Mouse (Mus musculus) MEL (cell line): Measurements from ENCODE around the gene Wdr90. TPM values are rescaled to one million over a fixed set of nuclear protein-coding genes. Genes with fewer than 3 reads are reported as not detected.

Experiments used
- DNase-seq: peaks from one replicate; pipeline ENCODE4 v3.0.0; 2011; ENCODE audit warnings: low read depth, low spot score
- H3K27ac ChIP-seq: 2 replicates; pipeline ENCODE4 v1.5.1; 2012; ENCODE audit warnings: low read depth, mild to moderate bottlenecking, control low read depth, low read length, moderate library complexity; ENCODE audit not compliant: control insufficient read depth
- H3K27me3 ChIP-seq, 2 experiments: fragments of 150-350 bp in 1 of 2; sonication (generic) in 1 of 2; 2 replicates each; pipeline ENCODE4 v1.6.1; 2012; ENCODE audit warnings: low read length in 2 of 2, mild to moderate bottlenecking in 2 of 2, improper control_type of control experiment in 1 of 2, moderate library complexity in 1 of 2; ENCODE audit not compliant: insufficient read depth in 2 of 2, control insufficient read depth in 1 of 2
- H3K36me3 ChIP-seq, 2 experiments: 2 replicates each; pipeline ENCODE4 v1.6.1; 2012 to 2014; ENCODE audit warnings: low read length in 2 of 2, improper control_type of control experiment in 1 of 2, inconsistent platforms in 1 of 2, mild to moderate bottlenecking in 1 of 2; ENCODE audit not compliant: insufficient read depth in 2 of 2, control insufficient read depth in 1 of 2
- H3K4me1 ChIP-seq, 2 experiments: fragments of 150-350 bp in 1 of 2; sonication (generic) in 1 of 2; 2 replicates each; pipeline ENCODE4 v1.6.1; 2012; ENCODE audit warnings: low read length in 2 of 2, improper control_type of control experiment in 1 of 2, mild to moderate bottlenecking in 1 of 2; ENCODE audit not compliant: insufficient read depth in 2 of 2, control insufficient read depth in 1 of 2
- H3K4me3 ChIP-seq, 2 experiments: fragments of 150-350 bp in 1 of 2; sonication (generic) in 1 of 2; 2 replicates each; pipeline ENCODE4 v1.5.1; 2012; ENCODE audit warnings: low read depth in 2 of 2, low read length in 2 of 2, mild to moderate bottlenecking in 2 of 2, moderate library complexity in 2 of 2, control low read depth in 1 of 2, improper control_type of control experiment in 1 of 2; ENCODE audit not compliant: control insufficient read depth in 1 of 2, insufficient read depth in 1 of 2
- H3K79me2 ChIP-seq: 2 replicates; pipeline ENCODE4 v1.6.1; 2012; ENCODE audit warnings: mild to moderate bottlenecking, low read length, moderate library complexity; ENCODE audit not compliant: control insufficient read depth, poor library complexity, insufficient read depth
- H3K9ac ChIP-seq: 2 replicates; pipeline ENCODE4 v1.6.1; 2012; ENCODE audit warnings: low read depth, mild to moderate bottlenecking, control low read depth, low read length, moderate library complexity; ENCODE audit not compliant: control insufficient read depth, poor library complexity, severe bottlenecking
- H3K9me3 ChIP-seq: fragments of 150-350 bp; sonication (generic); replicated peaks from 2 replicates; pipeline ENCODE4 v1.6.1; 2012; ENCODE audit warnings: mild to moderate bottlenecking, low read length, improper control_type of control experiment, moderate library complexity; ENCODE audit not compliant: insufficient read depth
- CHD1 ChIP-seq: IDR thresholded peaks from 2 replicates; pipeline ENCODE4 v1.6.1; 2012; ENCODE audit warnings: low read depth, mild to moderate bottlenecking, inconsistent platforms, low read length, improper control_type of control experiment
- CTCF ChIP-seq, 3 experiments: IDR thresholded peaks in 2 of 3; conservative IDR thresholded peaks in 1 of 3; 2 replicates each; pipeline ENCODE4 v1.5.1; 2011 to 2012; ENCODE audit warnings: low read length in 3 of 3, low read depth in 2 of 3, mild to moderate bottlenecking in 2 of 3, improper control_type of control experiment in 1 of 3, inconsistent platforms in 1 of 3, mixed read lengths in 1 of 3, moderate library complexity in 1 of 3; ENCODE audit not compliant: control insufficient read depth in 1 of 3, insufficient read depth in 1 of 3, poor library complexity in 1 of 3, severe bottlenecking in 1 of 3
- E2F4 ChIP-seq: IDR thresholded peaks from 2 replicates; pipeline ENCODE4 v1.6.1; 2011; ENCODE audit warnings: low read depth, low read length, improper control_type of control experiment, borderline replicate concordance
- ELF1 ChIP-seq: IDR thresholded peaks from 2 replicates; pipeline ENCODE4 v1.6.1; 2014; ENCODE audit warnings: low read depth, mild to moderate bottlenecking, inconsistent platforms, low read length, improper control_type of control experiment, moderate library complexity
- EP300 ChIP-seq, 2 experiments: IDR thresholded peaks; 2 replicates each; pipeline ENCODE4 v1.6.1; 2011; ENCODE audit warnings: improper control_type of control experiment in 2 of 2, low read length in 2 of 2, low read depth in 1 of 2, mild to moderate bottlenecking in 1 of 2
- HCFC1 ChIP-seq: IDR thresholded peaks from 2 replicates; pipeline ENCODE4 v1.6.1; 2012; ENCODE audit warnings: low read depth, mild to moderate bottlenecking, inconsistent platforms, low read length, improper control_type of control experiment, moderate library complexity
- KAT2A ChIP-seq: conservative IDR thresholded peaks from 2 replicates; pipeline ENCODE4 v1.6.1; 2012; ENCODE audit warnings: low read depth, low read length, improper control_type of control experiment, inconsistent platforms
- MAFK ChIP-seq: IDR thresholded peaks from 2 replicates; pipeline ENCODE4 v1.6.1; 2011; ENCODE audit warnings: low read depth, mild to moderate bottlenecking, low read length, improper control_type of control experiment, borderline replicate concordance
- MYC ChIP-seq: IDR thresholded peaks from 2 replicates; pipeline ENCODE4 v1.6.1; 2011; ENCODE audit warnings: low read depth, mild to moderate bottlenecking, low read length, improper control_type of control experiment, moderate library complexity
- NELFE ChIP-seq: IDR thresholded peaks from 2 replicates; pipeline ENCODE4 v1.6.1; 2011; ENCODE audit warnings: low read depth, low read length, improper control_type of control experiment
- NRF1 ChIP-seq: IDR thresholded peaks from 2 replicates; pipeline ENCODE4 v1.6.1; 2014; ENCODE audit warnings: low read depth, mild to moderate bottlenecking, inconsistent platforms, low read length, improper control_type of control experiment, moderate library complexity; ENCODE audit not compliant: poor library complexity, insufficient read depth, severe bottlenecking
- POLR2A ChIP-seq, 2 experiments: IDR thresholded peaks; 2 replicates each; pipeline ENCODE4 v1.6.1; 2011 to 2012; ENCODE audit warnings: low read length in 2 of 2, mild to moderate bottlenecking in 2 of 2, control low read depth in 1 of 2, improper control_type of control experiment in 1 of 2, low read depth in 1 of 2, moderate library complexity in 1 of 2; ENCODE audit not compliant: control insufficient read depth in 1 of 2, insufficient read depth in 1 of 2, poor library complexity in 1 of 2
- POLR2AphosphoS2 ChIP-seq: IDR thresholded peaks from 2 replicates; pipeline ENCODE4 v1.6.1; 2011; ENCODE audit warnings: low read length, improper control_type of control experiment
- SIN3A ChIP-seq: IDR thresholded peaks from 2 replicates; pipeline ENCODE4 v1.6.1; 2012; ENCODE audit warnings: low read length, improper control_type of control experiment, inconsistent platforms
- SMC3 ChIP-seq: IDR thresholded peaks from 2 replicates; pipeline ENCODE4 v1.6.1; 2011; ENCODE audit warnings: low read depth, low read length, improper control_type of control experiment
- USF2 ChIP-seq, 2 experiments: IDR thresholded peaks; 2 replicates each; pipeline ENCODE4 v1.6.1; 2011 to 2012; ENCODE audit warnings: improper control_type of control experiment in 2 of 2, low read length in 2 of 2, borderline replicate concordance in 1 of 2, inconsistent platforms in 1 of 2, low read depth in 1 of 2, mild to moderate bottlenecking in 1 of 2; ENCODE audit not compliant: insufficient read depth in 1 of 2
- ZC3H11A ChIP-seq: IDR thresholded peaks from 2 replicates; pipeline ENCODE4 v1.6.1; 2012; ENCODE audit warnings: low read depth, mild to moderate bottlenecking, inconsistent platforms, low read length, improper control_type of control experiment
- ZMIZ1 ChIP-seq: IDR thresholded peaks from 2 replicates; pipeline ENCODE4 v1.6.1; 2012; ENCODE audit warnings: low read depth, mild to moderate bottlenecking, inconsistent platforms, low read length, improper control_type of control experiment, moderate library complexity
- ZNF384 ChIP-seq: IDR thresholded peaks from 2 replicates; pipeline ENCODE4 v1.6.1; 2012; ENCODE audit warnings: low read depth, mild to moderate bottlenecking, inconsistent platforms, low read length, improper control_type of control experiment
- polyA plus RNA-seq, 2 experiments: library from polyadenylated mRNA; stranded (reverse) in 1 of 2; unstranded in 1 of 2; fragments of >175 nt in 1 of 2; fragments of >200 nt in 1 of 2; gene quantifications; 2 replicates each; pipeline versions ENCODE4 v1.2.1 to v1.2.4; 2012; ENCODE audit warnings: low replicate concordance in 2 of 2, low read depth in 1 of 2; ENCODE audit not compliant: insufficient read length in 2 of 2, insufficient read depth in 1 of 2, missing spikeins in 1 of 2
- total RNA-seq: library from RNA; depleted of rRNA; stranded (reverse); fragments of 300-350 nt; gene quantifications from 2 replicates; pipeline ENCODE4 v1.2.3, GENCODE M21; 2012

Gene Wdr90
- total and polyA plus RNA-seq, 3 experiments = 23.7 to 44.5 TPM; not detected in 1

DNA sequence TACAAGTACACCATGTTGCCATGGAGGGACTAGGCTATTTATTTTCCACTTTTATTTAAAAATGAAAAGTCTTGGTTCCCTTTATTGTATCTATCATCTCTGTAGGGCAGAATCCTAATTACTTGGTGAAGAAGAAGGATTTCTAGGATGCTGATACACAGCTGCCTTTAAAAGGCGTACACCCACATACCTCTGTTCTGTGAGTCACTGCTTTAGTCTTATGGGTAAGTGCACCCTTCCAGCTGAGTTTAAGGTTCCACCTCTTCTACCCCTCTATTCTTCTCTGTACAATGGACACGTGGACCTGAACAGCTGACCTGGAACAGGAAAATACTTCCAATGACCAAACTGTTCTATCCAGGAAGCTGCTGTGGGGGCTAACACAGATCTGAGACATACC lies 46.3 kb upstream of the Wdr90 start:
- TF ChIP-seq SMC3 (no peak), USF2 (IDR thresholded peaks at IDR 0.05; ENCODE audit: borderline replicate concordance in 1 of 2, insufficient read depth in 1 of 2, low read depth in 1 of 2, low read length in 2 of 2) (no peak), SIN3A (no peak), ZNF384 (no peak), KAT2A (no peak), POLR2AphosphoS2 (no peak)
- Histone ChIP-seq H3K9ac (no peak overlapping the region), H3K27me3 (no peaks in the 10 kb centered on the region), H3K4me3 (no peak overlapping the region), H3K9me3 (no peaks in the 10 kb centered on the region), H3K36me3 (no peaks in the 10 kb centered on the region), H3K4me1 (no peaks in the 10 kb centered on the region), H3K27ac (no peak overlapping the region), H3K79me2 (peaks cover 8% of the 10 kb centered on the region; the same call in 1 of the 2 replicates)
- DNase-seq = no peak

DNA sequence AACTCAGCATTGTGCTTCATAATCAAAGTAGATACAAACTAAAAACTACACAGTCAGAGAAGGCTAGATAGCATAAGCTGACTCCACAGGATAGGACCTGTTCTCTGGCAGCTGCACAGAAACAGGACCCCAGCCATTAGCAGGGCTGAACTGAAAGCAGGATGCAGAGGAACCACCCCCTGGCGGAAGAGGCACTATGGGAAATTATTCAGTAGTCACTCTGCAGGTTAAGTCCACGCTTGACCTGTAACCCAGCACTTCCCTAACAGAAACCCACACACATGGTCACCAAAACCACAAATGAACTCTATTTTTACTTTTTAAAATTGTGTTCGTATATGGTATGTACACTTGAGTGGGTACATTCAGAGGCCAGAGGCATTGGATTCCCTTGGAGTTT lies 41.8 kb upstream of the Wdr90 start:
- no peak overlapping the region for H3K27ac ChIP-seq
- H3K4me3 ChIP-seq = no peak overlapping the region
- no peak overlapping the region for H3K9ac ChIP-seq
- peaks cover 0 to 2% of the 10 kb centered on the region in 2 experiments; a peak in 1 of 4 replicates for H3K36me3 ChIP-seq
- TF ChIP-seq CHD1 (no peak), POLR2A (IDR thresholded peaks at IDR 0.05; ENCODE audit: control insufficient read depth in 1 of 2, insufficient read depth in 1 of 2, low read depth in 1 of 2, low read length in 2 of 2, poor library complexity in 1 of 2) (no peak), E2F4 (no peak), ZC3H11A (no peak), EP300 (IDR thresholded peaks at IDR 0.05; ENCODE audit: low read depth in 1 of 2, low read length in 2 of 2) (no peak)
- no peaks in the 10 kb centered on the region for H3K9me3 ChIP-seq
- no peaks in the 10 kb centered on the region for H3K27me3 ChIP-seq
- no peaks in the 10 kb centered on the region for H3K4me1 ChIP-seq
- DNase-seq = no peak
- no peaks in the 10 kb centered on the region for H3K79me2 ChIP-seq

DNA sequence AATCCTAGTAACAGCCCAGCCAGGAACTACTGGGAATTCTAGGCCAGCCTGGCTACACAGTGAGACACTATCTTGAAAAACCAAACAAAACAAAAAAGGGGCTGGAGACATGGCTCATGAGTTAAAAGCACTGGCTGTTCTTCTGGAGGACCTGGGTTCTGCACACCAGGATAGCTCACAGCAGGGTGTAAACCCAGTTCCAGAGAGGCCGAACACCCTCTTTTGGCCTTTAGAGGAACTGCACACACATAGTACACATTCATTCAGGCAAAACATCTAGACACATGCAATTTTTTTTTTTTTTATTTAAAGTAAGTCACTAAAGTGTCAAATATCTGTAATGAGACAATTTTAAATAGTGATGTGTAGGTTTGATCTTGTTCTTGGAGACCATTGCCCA lies 38.9 kb upstream of the Wdr90 start:
- no peak overlapping the region for H3K9ac ChIP-seq
- H3K9me3 ChIP-seq = no peaks in the 10 kb centered on the region
- H3K27ac ChIP-seq = no peak overlapping the region
- no peak for DNase-seq
- no peaks in the 10 kb centered on the region for H3K4me1 ChIP-seq
- H3K36me3 ChIP-seq = peaks cover 0 to 2% of the 10 kb centered on the region in 2 experiments; a peak in 1 of 4 replicates
- H3K4me3 ChIP-seq = no peak overlapping the region
- no peak for TF ChIP-seq HCFC1
- TF ChIP-seq NRF1 = no peak
- no peak for TF ChIP-seq MYC
- no peak for TF ChIP-seq ELF1
- TF ChIP-seq ZC3H11A = no peak
- no peak for TF ChIP-seq NELFE
- no peak for TF ChIP-seq POLR2AphosphoS2
- no peak for TF ChIP-seq MAFK
- no peak for TF ChIP-seq ZMIZ1
- no peak; a peak in 1 of 6 replicates for TF ChIP-seq CTCF (IDR thresholded peaks at IDR 0.05 in 2 of 3, conservative IDR thresholded peaks at IDR 0.05 in 1 of 3; ENCODE audit: control insufficient read depth in 1 of 3, insufficient read depth in 1 of 3, low read depth in 2 of 3, low read length in 3 of 3, poor library complexity in 1 of 3, severe bottlenecking in 1 of 3)
- TF ChIP-seq, all 39 proteins: peak for 0
- H3K79me2 ChIP-seq = no peaks in the 10 kb centered on the region
- H3K27me3 ChIP-seq = no peaks in the 10 kb centered on the region
